Mouse (Mus musculus) erythroblast, embryonic 14.5 days (primary cell): ENCODE measurements around the gene Gm3250.

Experiments used
- GATA1 ChIP-seq: IDR thresholded peaks from 2 replicates; pipeline ENCODE4 v1.6.1; 2012; ENCODE audit warnings: low read length, inconsistent platforms, mixed read lengths
- TAL1 ChIP-seq: IDR thresholded peaks from 3 replicates; pipeline ENCODE4 v1.6.1; 2012; ENCODE audit warnings: low read length, inconsistent platforms, mixed read lengths

DNA sequence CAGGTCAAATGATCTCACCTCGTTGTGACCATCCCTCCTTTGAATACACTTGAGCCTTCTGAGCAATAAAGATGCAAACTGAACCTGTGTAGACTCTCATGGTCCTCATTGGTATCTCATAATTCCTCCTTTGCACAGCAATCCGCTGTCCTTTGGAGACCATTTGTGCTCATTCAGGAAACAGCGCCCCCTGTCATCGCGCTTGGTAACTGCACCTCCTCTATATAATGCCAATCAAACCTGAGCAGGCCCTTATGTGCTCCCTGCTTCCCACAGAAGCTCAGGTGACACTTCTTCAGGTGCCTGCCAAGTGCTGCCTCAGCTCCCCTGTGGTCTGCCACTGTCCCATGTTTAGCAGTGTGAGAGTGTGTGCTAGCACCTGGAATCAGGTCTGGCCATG, 33.2 kb upstream of the Gm3250 start:
- TF ChIP-seq GATA1: no peak
- no peak for TF ChIP-seq TAL1
